Mouse (Mus musculus): ENCODE data around the gene Slc25a31. TPM values are rescaled to one million over a fixed set of nuclear protein-coding genes. Genes with fewer than 3 reads are reported as not detected.
A peak's percentile ranks its signal among the peaks of the same experiment; 100 is the strongest.

The Slc25a31 gene
- polyA plus RNA-seq, 1 experiment = 30.0 TPM

DNA sequence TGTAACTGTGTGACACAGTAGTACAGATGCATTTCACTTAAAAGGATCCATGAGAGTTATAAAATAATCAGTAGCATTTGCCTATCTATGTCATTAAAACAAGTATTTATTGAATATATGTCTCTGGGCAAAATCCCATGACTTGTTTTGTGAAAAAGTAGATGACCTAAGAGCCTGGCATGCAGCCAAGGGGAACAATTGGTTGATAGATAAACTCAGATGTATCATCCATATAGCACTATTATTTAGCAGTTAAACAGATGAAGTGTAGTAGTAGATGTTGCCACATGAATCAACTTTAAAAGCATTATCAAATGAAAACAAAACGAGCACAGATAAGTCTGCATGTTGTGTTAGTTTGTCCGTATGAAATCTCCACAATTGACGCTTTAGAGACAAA, 10.4 kb downstream of the Slc25a31 start:
- Histone ChIP-seq H3K4me3 (ENCODE audit: control insufficient read depth, low read depth, low read length) (no peak overlapping the region), H3K4me1 (ENCODE audit: control insufficient read depth, insufficient read depth, low read length) (no peaks in the 10 kb centered on the region), H3K27me3 (ENCODE audit: control insufficient read depth, insufficient read depth, low read length) (no peaks in the 10 kb centered on the region), H3K36me3 (ENCODE audit: control insufficient read depth, insufficient read depth, low read length) (no peaks in the 10 kb centered on the region), H3K27ac (ENCODE audit: control insufficient read depth, insufficient read depth, low read depth, low read length) (no peak overlapping the region)
- no peak for TF ChIP-seq CTCF (IDR thresholded peaks at IDR 0.05; ENCODE audit: control insufficient read depth, insufficient read depth, insufficient replicate concordance, low read depth, low read length)
- TF ChIP-seq POLR2A (IDR thresholded peaks at IDR 0.05; ENCODE audit: control insufficient read depth, low read depth, low read length) = no peak

GRCm38 (mm10) chr3:40738381-40738912, 29.8 kb downstream of the Slc25a31 start:
- H3K4me1 ChIP-seq (ENCODE audit: control insufficient read depth, insufficient read depth, low read length) = no peaks in the 10 kb centered on the region
- no peak for TF ChIP-seq CTCF (IDR thresholded peaks at IDR 0.05; ENCODE audit: control insufficient read depth, insufficient read depth, insufficient replicate concordance, low read depth, low read length)
- TF ChIP-seq POLR2A (IDR thresholded peaks at IDR 0.05; ENCODE audit: control insufficient read depth, low read depth, low read length) = no peak
- H3K27me3 ChIP-seq (ENCODE audit: control insufficient read depth, insufficient read depth, low read length) = no peaks in the 10 kb centered on the region
- H3K36me3 ChIP-seq (ENCODE audit: control insufficient read depth, insufficient read depth, low read length) = no peaks in the 10 kb centered on the region
- H3K27ac ChIP-seq (ENCODE audit: control insufficient read depth, insufficient read depth, low read depth, low read length) = no peak overlapping the region
- no peak overlapping the region for H3K4me3 ChIP-seq (ENCODE audit: control insufficient read depth, low read depth, low read length)

DNA sequence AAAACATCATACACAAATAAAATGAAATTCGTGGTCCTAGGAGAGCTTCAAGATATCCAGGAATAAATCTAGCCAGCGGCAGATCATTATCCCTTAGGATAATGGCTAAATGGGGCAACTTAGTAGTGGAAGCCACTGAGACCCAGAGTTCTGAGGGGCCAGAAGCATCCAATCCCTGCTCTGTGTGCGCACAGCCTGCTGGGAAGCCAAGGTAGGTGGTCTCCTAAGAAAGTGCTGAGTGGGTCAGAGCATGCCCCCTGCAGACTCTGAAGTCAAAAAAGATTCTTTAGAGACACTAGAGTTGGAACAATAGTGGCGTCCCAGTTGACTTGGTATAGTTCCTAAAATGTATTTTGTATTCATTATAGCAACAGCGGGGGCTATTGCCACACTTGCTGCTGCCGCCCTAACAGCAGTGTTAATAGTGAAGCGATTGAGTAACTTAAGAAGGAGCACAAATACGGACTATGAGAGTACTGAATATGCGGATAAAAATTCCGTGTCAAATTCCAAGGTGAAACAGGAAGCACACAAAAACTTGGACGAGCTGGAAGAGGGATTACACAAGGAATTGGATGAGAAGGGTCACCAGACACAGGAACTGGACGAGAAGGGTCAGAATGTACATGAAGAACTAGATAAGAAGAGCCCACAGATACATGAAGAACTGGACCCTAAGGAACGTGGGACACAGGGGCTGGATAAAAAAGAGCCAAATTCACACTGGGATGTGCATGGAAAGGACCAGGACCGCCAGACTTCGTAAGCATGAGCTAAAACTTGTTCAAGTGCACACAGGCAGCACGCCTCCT, 35.6 kb downstream of the Slc25a31 start, which contains the start of gene Hspa4l:
Hspa4l (plus strand) TSS at position 472 of the 812 bp plus-strand sequence.
- Histone ChIP-seq H3K27ac (ENCODE audit: control insufficient read depth, insufficient read depth, low read depth, low read length) (peak within 1 kb of the TSS; percentile 99), H3K4me3 (ENCODE audit: control insufficient read depth, low read depth, low read length) (peak within 1 kb of the TSS; percentile 97), H3K27me3 (ENCODE audit: control insufficient read depth, insufficient read depth, low read length) (no peaks in the 10 kb centered on the region), H3K36me3 (ENCODE audit: control insufficient read depth, insufficient read depth, low read length) (no peaks in the 10 kb centered on the region; the same call in 1 of the 2 replicates), H3K4me1 (ENCODE audit: control insufficient read depth, insufficient read depth, low read length) (peaks cover 6% of the 10 kb centered on the region)
- TF ChIP-seq POLR2A (IDR thresholded peaks at IDR 0.05; ENCODE audit: control insufficient read depth, low read depth, low read length) = no peak
- TF ChIP-seq CTCF (IDR thresholded peaks at IDR 0.05; ENCODE audit: control insufficient read depth, insufficient read depth, insufficient replicate concordance, low read depth, low read length) = no peak

DNA sequence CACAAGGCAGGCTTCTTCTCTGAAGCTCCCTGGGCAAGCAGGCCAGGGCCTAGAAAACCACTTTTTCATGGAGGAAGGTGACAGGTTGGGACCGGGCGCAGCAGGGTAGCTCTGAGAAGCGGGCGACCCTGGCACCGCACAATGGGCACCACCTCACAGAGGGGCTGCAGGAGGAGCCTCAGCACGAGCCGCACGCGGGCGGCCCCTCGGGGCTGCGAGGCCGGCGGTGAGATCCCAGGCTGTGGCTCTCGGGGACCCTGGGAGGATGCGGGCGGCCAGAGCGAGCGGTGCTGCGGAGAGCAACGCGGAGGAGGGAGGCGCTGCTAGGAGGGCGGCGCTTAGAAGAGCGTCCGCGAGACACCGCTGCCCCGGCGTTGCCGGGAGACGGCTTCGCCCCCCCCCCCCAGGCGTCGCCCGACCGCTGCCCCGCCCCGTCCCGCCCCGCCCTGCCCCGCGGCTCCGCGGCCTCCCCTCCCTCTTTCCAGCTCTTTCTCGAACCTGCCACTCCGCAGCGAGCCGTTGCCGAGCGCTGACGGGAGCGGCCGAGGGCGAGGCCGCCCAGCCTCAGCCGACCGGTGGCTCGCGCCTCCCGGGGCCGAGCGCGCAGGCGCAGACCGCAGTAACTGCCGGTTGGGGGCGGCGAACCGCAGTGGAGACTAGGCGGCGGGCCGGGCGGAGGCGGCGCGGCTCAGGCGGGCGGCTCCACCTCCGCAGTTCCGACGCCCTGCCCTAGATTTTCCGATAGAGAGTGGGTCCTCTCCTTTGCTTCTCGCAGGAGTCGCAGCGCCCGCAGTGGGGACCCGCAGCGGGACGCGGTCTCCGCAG, 36.4 kb downstream of the Slc25a31 start:
- H3K27me3 ChIP-seq (ENCODE audit: control insufficient read depth, insufficient read depth, low read length) = no peaks in the 10 kb centered on the region
- H3K27ac ChIP-seq (ENCODE audit: control insufficient read depth, insufficient read depth, low read depth, low read length) = peak overlapping the region; percentile 99
- H3K4me3 ChIP-seq (ENCODE audit: control insufficient read depth, low read depth, low read length) = peak overlapping the region; percentile 97
- H3K4me1 ChIP-seq (ENCODE audit: control insufficient read depth, insufficient read depth, low read length) = peaks cover 6% of the 10 kb centered on the region
- no peaks in the 10 kb centered on the region; the same call in 1 of the 2 replicates for H3K36me3 ChIP-seq (ENCODE audit: control insufficient read depth, insufficient read depth, low read length)
- TF ChIP-seq CTCF (IDR thresholded peaks at IDR 0.05; ENCODE audit: control insufficient read depth, insufficient read depth, insufficient replicate concordance, low read depth, low read length) = no peak
- peak; percentile 79 for TF ChIP-seq POLR2A (IDR thresholded peaks at IDR 0.05; ENCODE audit: control insufficient read depth, low read depth, low read length)

DNA sequence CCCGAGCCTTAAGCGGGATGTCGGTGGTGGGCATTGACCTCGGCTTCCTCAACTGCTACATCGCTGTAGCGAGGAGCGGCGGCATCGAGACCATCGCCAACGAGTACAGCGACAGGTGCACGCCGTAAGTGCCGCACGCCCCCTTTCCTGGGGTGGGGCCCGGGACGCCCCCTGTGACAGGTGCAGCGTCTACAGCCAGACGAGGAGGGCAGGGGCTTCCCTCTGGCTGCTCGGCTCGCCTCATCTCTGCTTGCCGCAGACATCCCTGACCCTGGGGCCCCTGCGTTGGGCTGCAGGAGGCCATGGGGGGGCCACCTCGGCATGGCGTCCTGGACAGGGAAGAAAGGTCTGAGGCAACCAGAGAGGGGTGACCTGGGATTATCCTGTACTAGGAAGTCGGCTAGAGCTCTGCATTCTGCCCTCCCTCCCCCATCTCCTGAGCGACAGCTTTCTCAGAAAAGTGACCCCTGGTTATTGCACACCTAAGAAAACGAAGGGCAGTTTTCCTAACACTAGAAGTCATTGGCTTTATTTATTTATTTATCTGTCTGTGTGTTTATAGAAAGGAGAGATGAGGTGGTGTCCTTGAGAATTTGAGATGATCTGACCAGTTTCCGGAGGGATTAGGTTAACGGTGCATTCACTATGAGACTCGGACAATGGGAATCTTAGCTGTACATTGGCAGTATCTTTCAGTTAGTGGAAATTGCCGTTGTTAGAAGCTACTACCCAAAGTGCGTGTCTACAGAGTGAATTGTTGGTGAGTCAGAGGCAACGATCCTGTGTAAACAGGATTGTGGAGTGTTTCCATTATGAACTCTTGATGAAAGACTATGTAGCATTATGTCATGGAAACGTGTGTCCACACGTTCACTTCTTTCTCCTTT, 37.2 kb downstream of the Slc25a31 start:
- H3K4me3 ChIP-seq (ENCODE audit: control insufficient read depth, low read depth, low read length) = peak overlapping the region; percentile 97
- TF ChIP-seq CTCF (IDR thresholded peaks at IDR 0.05; ENCODE audit: control insufficient read depth, insufficient read depth, insufficient replicate concordance, low read depth, low read length) (no peak), POLR2A (IDR thresholded peaks at IDR 0.05; ENCODE audit: control insufficient read depth, low read depth, low read length) (peak; percentile 2; the same call in 1 of the 2 replicates)
- peak overlapping the region; percentile 99 for H3K27ac ChIP-seq (ENCODE audit: control insufficient read depth, insufficient read depth, low read depth, low read length)

GRCm38 (mm10) chr3:40760746-40761145, 52.1 kb downstream of the Slc25a31 start:
- H3K27ac ChIP-seq (ENCODE audit: control insufficient read depth, insufficient read depth, low read depth, low read length) = no peak overlapping the region
- no peak overlapping the region for H3K4me3 ChIP-seq (ENCODE audit: control insufficient read depth, low read depth, low read length)
- peaks cover 5% of the 10 kb centered on the region for H3K36me3 ChIP-seq (ENCODE audit: control insufficient read depth, insufficient read depth, low read length)
- no peaks in the 10 kb centered on the region for H3K4me1 ChIP-seq (ENCODE audit: control insufficient read depth, insufficient read depth, low read length)
- no peaks in the 10 kb centered on the region for H3K27me3 ChIP-seq (ENCODE audit: control insufficient read depth, insufficient read depth, low read length)
- no peak for TF ChIP-seq CTCF (IDR thresholded peaks at IDR 0.05; ENCODE audit: control insufficient read depth, insufficient read depth, insufficient replicate concordance, low read depth, low read length)
- no peak for TF ChIP-seq POLR2A (IDR thresholded peaks at IDR 0.05; ENCODE audit: control insufficient read depth, low read depth, low read length)

More for the DNA sequence above, 37.2 kb downstream of the Slc25a31 start:
- H3K27me3 ChIP-seq (ENCODE audit: control insufficient read depth, insufficient read depth, low read length) = no peaks in the 10 kb centered on the region
- no peaks in the 10 kb centered on the region; the same call in 1 of the 2 replicates for H3K36me3 ChIP-seq (ENCODE audit: control insufficient read depth, insufficient read depth, low read length)
- H3K4me1 ChIP-seq (ENCODE audit: control insufficient read depth, insufficient read depth, low read length) = peaks cover 6% of the 10 kb centered on the region
